In the genomic region with DNA sequence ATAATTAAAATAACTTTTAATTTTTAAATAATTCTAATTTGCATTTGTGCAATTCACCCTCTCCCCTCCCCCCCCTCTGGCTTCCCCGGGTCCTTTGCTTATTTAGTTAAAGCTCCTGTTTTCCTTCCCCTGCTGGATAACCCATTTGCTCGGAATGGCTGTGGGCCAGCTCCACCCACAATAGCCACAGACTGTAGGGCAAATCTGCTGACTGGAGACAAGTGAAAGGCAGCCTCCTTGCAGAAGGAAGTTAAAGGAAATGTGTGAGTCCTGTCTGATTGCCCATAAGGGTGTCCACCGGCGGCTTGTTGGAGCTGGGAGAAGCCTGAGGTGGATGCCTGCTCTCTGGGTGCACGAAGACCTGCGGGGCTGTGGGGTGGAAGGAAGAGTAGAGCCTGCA, we compare ENCODE assay signal across 8 mouse cellular contexts.
DNase-seq lines count a peak whose midpoint lies in the region; ATAC-seq lines count a peak whose summit lies in the region.
"Had no signal": no experiment of that assay in that cellular context is flagged by ENCODE, and none has a peak within 500 bp of the region (broad histone marks: within the 10 kb centered on the region; RNA-seq: fewer than 3 reads in every experiment).

No protein-coding gene starts in this region.

- no peak overlapping the region for H3K4me2 ChIP-seq in midbrain, embryonic 16.5 days (ENCODE audit: low read length)

- H3K9ac ChIP-seq in midbrain, embryonic 16.5 days (ENCODE audit: low read depth, low read length) = no peak overlapping the region

- H3K27me3 ChIP-seq in midbrain, embryonic 16.5 days (ENCODE audit: control insufficient read depth, insufficient read depth, low read depth, low read length) = no peaks in the 10 kb centered on the region

- intact Hi-C loops in left cerebral cortex, postnatal 4 days (cut with DNase I) = no loop called here

- H3K9me3 ChIP-seq in midbrain, embryonic 16.5 days (replicated peaks; ENCODE audit: control insufficient read depth, low read length, poor library complexity, severe bottlenecking) = no peaks in the 10 kb centered on the region

- ATAC-seq in cerebellum, adult (ENCODE audit: insufficient number of reproducible peaks, low FRiP score, low TSS enrichment) = peak; percentile 60; the same call in 1 of the 2 replicates
- ATAC-seq in midbrain, embryonic 16.5 days = 0 out of 2 replicates have a peak, but pooled peaks have one; percentile 26
- no peak for ATAC-seq in erythroblast, adult 5-6 weeks (replicated peaks; ENCODE audit: low FRiP score, poor library complexity, severe bottlenecking)

- DNase-seq in cerebellum, postnatal 36 days = peak; percentile 69 to 74
- peak; percentile 32 to 46 for DNase-seq in heart, adult 9 months (ENCODE audit: low spot score in 2 of 2)
- peak; percentile 34 to 58 for DNase-seq in kidney, adult 8-10 months
- DNase-seq in left cerebral cortex, postnatal 4 days = peak; percentile 44

- H3K27ac ChIP-seq in midbrain, embryonic 16.5 days (ENCODE audit: low read length) = 0 out of 2 replicates have a peak overlapping the region, but pooled peaks have one; percentile 12
- H3K27ac ChIP-seq: left cerebral cortex, adult 2 months had no signal

- H3K4me1 ChIP-seq in midbrain, embryonic 16.5 days (ENCODE audit: control insufficient read depth, insufficient read depth, low read length) = peaks cover 20% of the 10 kb centered on the region

- no peak overlapping the region for H3K4me3 ChIP-seq in midbrain, embryonic 16.5 days (ENCODE audit: low read depth, low read length)
- H3K4me3 ChIP-seq: left cerebral cortex, adult 2 months had no signal

- H3K36me3 ChIP-seq in midbrain, embryonic 16.5 days (ENCODE audit: control insufficient read depth, insufficient read depth, low read length) = no peaks in the 10 kb centered on the region

- 43% methylated on average over 6 of the region's 6 CpGs for WGBS in midbrain, embryonic 16.5 days
